Mouse (Mus musculus) heart, embryonic 11.5 days (tissue): ENCODE measurements around the gene Aurkb. TPM values are rescaled to one million over a fixed set of nuclear protein-coding genes. Genes with fewer than 3 reads are reported as not detected.
"Not testable (repeated sequence)": the region's sequence is repeated elsewhere in the genome, so short reads cannot be mapped to it uniquely, and the experiment has no call there.

ENCODE experiments used
- ATAC-seq: fragments of 200-750 bp; cut with Nextera tagmentation; replicated peaks from 2 replicates; pipeline ENCODE4 v1.8.0; 2017; ENCODE audit warnings: moderate library complexity; ENCODE audit not compliant: insufficient number of reproducible peaks, low FRiP score, low TSS enrichment
- H3K27ac ChIP-seq: fragments of 300-500 bp; sonication (generic); 2 replicates; pipeline ENCODE4 v1.5.1; 2014; ENCODE audit warnings: mild to moderate bottlenecking, low read depth, low read length
- H3K27me3 ChIP-seq: fragments of 300-500 bp; sonication (generic); 2 replicates; pipeline ENCODE4 v1.6.1; 2014; ENCODE audit warnings: mild to moderate bottlenecking, low read length, mixed read lengths; ENCODE audit not compliant: control insufficient read depth, insufficient read depth
- H3K36me3 ChIP-seq: fragments of 300-500 bp; sonication (generic); 2 replicates; pipeline ENCODE4 v1.6.1; 2014; ENCODE audit warnings: mild to moderate bottlenecking, low read length, moderate library complexity, mixed read lengths; ENCODE audit not compliant: control insufficient read depth, insufficient read depth
- H3K4me1 ChIP-seq: fragments of 300-500 bp; sonication (generic); 2 replicates; pipeline ENCODE4 v1.6.1; 2014; ENCODE audit warnings: low read length; ENCODE audit not compliant: control insufficient read depth, insufficient read depth
- H3K4me2 ChIP-seq: fragments of 300-500 bp; sonication (generic); 2 replicates; pipeline ENCODE4 v1.6.1; 2014; ENCODE audit warnings: mild to moderate bottlenecking, moderate library complexity
- H3K4me3 ChIP-seq: fragments of 300-500 bp; sonication (generic); 2 replicates; pipeline ENCODE4 v1.5.1; 2014; ENCODE audit warnings: low read depth, low read length
- H3K9ac ChIP-seq: fragments of 300-500 bp; sonication (generic); 2 replicates; pipeline ENCODE4 v1.6.1; 2014; ENCODE audit warnings: mild to moderate bottlenecking, low read depth, low read length, moderate library complexity
- H3K9me3 ChIP-seq: fragments of 300-500 bp; sonication (generic); replicated peaks from 2 replicates; pipeline ENCODE4 v1.6.1; 2016; ENCODE audit warnings: low read length; ENCODE audit not compliant: control insufficient read depth
- WGBS: fragments of 180-500 bp; shearing (Covaris S2); extraction: QIAGEN DNeasy Blood & Tissue Kit; methylation state at CpG from one replicate; pipeline ENCODE4 v1.1.7; 2014; ENCODE audit not compliant: insufficient replicate concordance; 5-methylcytosine and 5-hydroxymethylcytosine counted together
- polyA plus RNA-seq: library from polyadenylated mRNA; unstranded; fragments of >200 nt; fragmentation: Nextera tagmentation; extraction: Ambion mirVana; gene quantifications from 2 replicates; pipeline ENCODE4 v1.2.1, GENCODE M21; 2014

Gene Aurkb
- polyA plus RNA-seq, 1 experiment from 2014 or later: 89.2 TPM

- ATAC-seq: no peak
- H3K9ac ChIP-seq: no peak overlapping the region
- peak overlapping the region; percentile 55; the same call in 1 of the 2 replicates for H3K4me3 ChIP-seq
- H3K36me3 ChIP-seq: no peaks in the 10 kb centered on the region
- H3K27me3 ChIP-seq: no peaks in the 10 kb centered on the region
- peaks cover 15% of the 10 kb centered on the region for H3K4me1 ChIP-seq
- H3K4me2 ChIP-seq: peak overlapping the region; percentile 75
- WGBS: 77% methylated on average over 15 of the region's 15 CpGs
- no peak overlapping the region for H3K27ac ChIP-seq
- no peaks in the 10 kb centered on the region for H3K9me3 ChIP-seq
These were observed 34.8 kb upstream of the Aurkb start for GRCm38 (mm10) chr11:69010400-69011323.

- not testable (repeated sequence) for H3K27me3 ChIP-seq, H3K9me3 ChIP-seq, H3K36me3 ChIP-seq, H3K9ac ChIP-seq, ATAC-seq
- H3K4me3 ChIP-seq: peak overlapping the region; percentile 55
- H3K27ac ChIP-seq: peak overlapping the region; percentile 97
- H3K4me1 ChIP-seq: peaks cover 15% of the 10 kb centered on the region
- H3K4me2 ChIP-seq: peak overlapping the region; percentile 75
- 68% methylated on average over 2 of the region's 2 CpGs for WGBS
These were observed 34.0 kb upstream of the Aurkb start for GRCm38 (mm10) chr11:69011445-69011844.

DNA sequence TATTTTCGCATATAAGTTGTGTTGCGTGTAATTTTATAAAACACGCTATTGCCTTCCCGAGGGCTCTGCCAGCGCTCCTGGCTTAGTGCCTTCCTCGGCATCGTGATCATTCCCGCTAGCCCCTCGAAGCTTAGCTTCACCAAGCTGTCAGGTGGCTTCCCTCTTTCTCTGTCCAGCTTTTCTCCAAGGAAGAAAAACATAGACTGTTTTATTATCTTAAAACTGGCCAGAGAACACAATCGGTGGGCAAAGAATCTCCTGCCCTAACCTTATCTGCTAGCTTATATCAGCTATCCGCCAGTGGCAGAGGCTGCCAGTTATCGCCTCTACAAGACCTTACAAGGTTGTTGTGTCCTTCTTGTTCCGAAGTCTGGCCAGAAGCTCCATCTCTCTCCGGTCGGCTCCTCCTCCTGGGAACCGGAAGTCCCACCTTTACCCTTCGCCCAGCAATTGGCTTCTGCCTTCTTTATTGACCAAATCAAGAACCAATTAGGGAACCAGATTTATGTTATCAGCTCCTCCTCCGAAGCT lies 33.3 kb upstream of the Aurkb start:
- H3K4me3 ChIP-seq: peak overlapping the region; percentile 55
- WGBS: 1% methylated on average over 18 of the region's 18 CpGs
- peak overlapping the region; percentile 75 for H3K4me2 ChIP-seq
- ATAC-seq: peak; percentile 70
- no peaks in the 10 kb centered on the region for H3K36me3 ChIP-seq
- H3K9ac ChIP-seq: peak overlapping the region; percentile 78
- peak overlapping the region; percentile 97 for H3K27ac ChIP-seq
- H3K4me1 ChIP-seq: peaks cover 21% of the 10 kb centered on the region
- H3K9me3 ChIP-seq: no peaks in the 10 kb centered on the region
- no peaks in the 10 kb centered on the region for H3K27me3 ChIP-seq

DNA sequence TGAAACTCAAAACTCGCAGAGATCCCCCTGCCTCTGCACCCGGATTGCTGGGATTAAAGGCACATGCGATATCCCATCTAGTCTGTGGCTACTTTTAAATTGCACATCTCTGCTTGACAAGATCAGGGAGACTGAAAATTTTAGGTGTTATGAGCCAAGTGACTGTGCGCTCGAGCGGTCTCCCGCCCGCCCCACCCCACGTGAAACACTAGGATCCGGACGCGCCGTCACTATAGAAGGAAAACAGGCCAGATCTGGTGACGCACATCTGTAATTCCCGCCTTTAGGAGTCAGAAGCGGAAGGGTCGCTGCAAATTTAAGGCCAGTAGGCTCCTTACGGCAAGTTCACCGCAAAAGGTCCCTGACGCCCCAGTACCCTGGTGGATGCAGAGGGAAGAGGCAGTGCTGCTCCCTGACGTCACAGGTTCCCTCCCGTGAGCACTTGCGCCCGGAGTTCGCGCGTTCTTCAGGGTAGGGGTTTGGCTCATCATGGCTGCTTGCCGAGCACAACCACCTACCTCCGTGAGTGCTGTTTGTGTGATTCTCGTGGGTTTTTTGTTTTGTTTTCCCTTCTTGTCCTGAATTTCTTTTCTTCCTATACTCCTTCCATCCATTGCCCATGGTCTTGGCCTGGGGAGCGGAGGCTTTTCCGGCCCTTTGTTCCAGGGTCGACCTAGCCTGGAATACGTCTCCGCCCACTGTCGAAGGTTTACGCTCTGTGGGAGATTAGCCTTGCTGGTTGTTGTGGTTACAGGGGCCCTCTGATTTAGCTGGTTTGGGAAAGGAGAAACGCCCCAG lies 29.6 kb upstream of the Aurkb start, which contains the start of gene Ctc1:
TSS of gene Ctc1 (plus strand) at position 268 of the 798 bp plus-strand sequence.
- 3% methylated on average over 38 of the region's 38 CpGs for WGBS
- no peaks in the 10 kb centered on the region for H3K9me3 ChIP-seq
- no peaks in the 10 kb centered on the region for H3K36me3 ChIP-seq
- peak within 1 kb of the TSS; percentile 74 for H3K4me3 ChIP-seq
- no peaks in the 10 kb centered on the region for H3K27me3 ChIP-seq
- peak within 1 kb of the TSS; percentile 72 for H3K4me2 ChIP-seq
- H3K27ac ChIP-seq: peak within 1 kb of the TSS; percentile 93
- H3K9ac ChIP-seq: peak within 1 kb of the TSS; percentile 98
- H3K4me1 ChIP-seq: peaks cover 11% of the 10 kb centered on the region
- peak; percentile 94 for ATAC-seq

DNA sequence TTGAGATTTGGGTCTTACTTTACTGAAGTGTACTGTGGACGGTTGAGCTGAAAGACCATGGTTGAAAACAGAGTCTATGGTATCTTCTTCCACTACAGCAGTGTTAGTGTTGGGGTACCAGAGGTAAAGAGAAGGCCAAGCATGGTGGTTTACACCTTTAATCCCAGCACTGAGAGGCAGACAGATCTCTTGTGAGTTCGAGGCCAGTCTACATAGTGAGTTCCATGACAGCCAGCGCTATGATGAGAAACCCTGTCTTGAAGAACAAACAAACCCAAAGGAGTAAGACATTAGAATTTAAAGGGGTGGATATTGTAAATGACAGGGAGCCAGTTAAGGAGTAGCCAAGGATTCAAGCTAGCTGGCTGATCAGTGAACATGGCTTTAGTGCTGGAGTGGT lies 28.7 kb upstream of the Aurkb start:
- peaks cover 8% of the 10 kb centered on the region for H3K4me1 ChIP-seq
- no peaks in the 10 kb centered on the region for H3K9me3 ChIP-seq
- H3K36me3 ChIP-seq: peaks cover under 1% of the 10 kb centered on the region; the same call in 1 of the 2 replicates
- WGBS: 59% methylated on average over 3 of the region's 3 CpGs
- peak overlapping the region; percentile 74 for H3K4me3 ChIP-seq
- no peaks in the 10 kb centered on the region for H3K27me3 ChIP-seq
- H3K27ac ChIP-seq: no peak overlapping the region; the same call in 1 of the 2 replicates
- no peak for ATAC-seq
- peak overlapping the region; percentile 72 for H3K4me2 ChIP-seq
- H3K9ac ChIP-seq: peak overlapping the region; percentile 98

DNA sequence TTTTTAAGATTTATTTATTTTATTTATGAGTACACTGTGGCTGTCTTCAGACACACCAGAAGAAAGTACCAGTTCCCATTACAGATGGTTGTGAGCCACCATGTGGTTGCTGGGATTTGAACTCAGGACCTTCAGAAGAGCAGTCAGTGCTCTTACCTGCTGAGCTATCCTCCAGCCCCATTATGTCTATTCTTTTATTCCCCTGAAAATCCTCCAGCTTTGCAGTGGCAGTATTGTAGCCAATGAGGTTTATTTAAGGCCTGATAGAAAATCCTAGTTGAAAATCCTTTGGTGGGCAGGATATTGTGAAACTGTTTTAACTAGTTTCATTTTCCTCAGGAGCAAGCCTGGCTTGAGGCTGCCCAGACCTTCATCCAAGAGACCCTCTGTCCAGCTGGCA lies 24.8 kb upstream of the Aurkb start:
- no peak overlapping the region for H3K27ac ChIP-seq
- no peak for ATAC-seq
- H3K9ac ChIP-seq: no peak overlapping the region
- H3K36me3 ChIP-seq: peaks cover 27% of the 10 kb centered on the region
- H3K9me3 ChIP-seq: no peaks in the 10 kb centered on the region
- H3K4me3 ChIP-seq: no peak overlapping the region
- no peak overlapping the region for H3K4me2 ChIP-seq
- peaks cover 6% of the 10 kb centered on the region for H3K4me1 ChIP-seq
- H3K27me3 ChIP-seq: no peaks in the 10 kb centered on the region

DNA sequence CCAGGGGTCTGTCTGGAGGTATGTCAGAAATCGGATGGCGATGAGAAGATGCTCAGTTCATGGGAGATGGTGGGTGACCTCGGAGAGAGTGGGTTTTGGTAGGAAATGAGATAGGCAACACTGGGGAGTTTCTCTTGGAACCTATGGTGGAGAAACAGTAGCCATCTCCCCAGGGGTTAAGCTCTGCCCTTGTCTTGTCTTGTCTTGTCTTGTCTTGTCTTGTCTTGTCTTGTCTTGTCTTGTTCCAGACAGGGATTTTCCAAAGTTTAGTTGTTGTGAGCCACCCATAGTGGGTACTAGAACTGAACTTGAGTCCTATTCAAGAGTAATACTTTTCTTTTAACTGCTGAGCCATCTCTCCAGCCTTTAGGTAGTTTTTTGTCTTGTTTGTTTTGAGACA lies 18.9 kb upstream of the Aurkb start:
- Histone ChIP-seq H3K9ac (no peak overlapping the region), H3K27me3 (no peaks in the 10 kb centered on the region), H3K4me3 (no peak overlapping the region), H3K27ac (no peak overlapping the region), H3K9me3 (no peaks in the 10 kb centered on the region), H3K36me3 (peaks cover 76% of the 10 kb centered on the region), H3K4me1 (no peaks in the 10 kb centered on the region), H3K4me2 (no peak overlapping the region)
- no peak for ATAC-seq
- WGBS: 86% methylated on average over 3 of the region's 3 CpGs

DNA sequence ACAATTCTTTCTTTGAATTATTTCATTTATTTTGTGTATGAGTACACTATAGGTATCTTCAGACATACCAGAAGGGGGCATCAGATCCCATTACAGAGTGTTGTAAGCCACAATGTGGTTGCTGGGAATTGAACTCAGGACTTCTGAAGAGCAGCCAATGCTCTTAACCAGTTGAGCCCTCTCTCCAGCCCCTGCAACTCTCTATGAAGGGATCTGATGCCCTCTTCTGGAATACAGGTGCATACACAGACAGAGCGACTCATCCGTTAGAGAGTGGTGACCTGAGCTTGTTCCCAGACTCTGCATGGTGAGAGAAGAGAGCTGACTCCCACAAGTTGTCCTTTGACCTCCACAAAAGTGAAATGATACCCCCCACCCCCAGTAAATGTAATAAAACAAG lies 16.6 kb upstream of the Aurkb start:
- Histone ChIP-seq H3K36me3 (peaks cover 68% of the 10 kb centered on the region), H3K27ac (no peak overlapping the region), H3K4me3 (no peak overlapping the region), H3K9ac (no peak overlapping the region), H3K4me2 (no peak overlapping the region), H3K9me3 (no peaks in the 10 kb centered on the region), H3K27me3 (no peaks in the 10 kb centered on the region), H3K4me1 (no peaks in the 10 kb centered on the region)
- no peak for ATAC-seq
- WGBS: 77% methylated on average over 2 of the region's 2 CpGs
